Mouse (Mus musculus): ENCODE data around the gene Slc35g2.

DNA sequence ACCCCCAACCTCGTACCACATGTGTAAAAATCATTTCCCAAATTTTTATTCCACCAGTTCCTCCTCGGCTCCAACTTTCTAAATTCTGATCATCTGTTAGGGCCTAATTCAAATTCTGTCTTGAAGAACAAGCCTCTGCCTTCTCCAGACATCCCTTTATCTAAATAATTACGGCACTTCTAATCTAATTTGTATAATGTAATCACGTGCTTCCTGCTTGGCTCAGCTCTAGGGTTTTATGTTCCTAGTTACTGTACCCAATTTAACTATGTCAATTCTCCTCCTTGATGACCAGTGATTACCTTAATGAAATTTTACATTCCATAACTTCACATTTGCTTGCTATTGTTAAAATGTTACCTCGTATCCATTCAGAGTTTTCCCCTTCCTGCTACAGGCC is 15.2 kb downstream of the Slc35g2 start:
- TF ChIP-seq CTCF (IDR thresholded peaks at IDR 0.05) (no peak), EP300 (IDR thresholded peaks at IDR 0.05; ENCODE audit: insufficient read depth, low read depth, low read length) (no peak), POLR2A (IDR thresholded peaks at IDR 0.05; ENCODE audit: insufficient read depth, low read depth, low read length) (no peak)

Measured in heart, adult 2 months (tissue).